Mouse (Mus musculus): ENCODE data around the gene Nlk. TPM values are rescaled to one million over a fixed set of nuclear protein-coding genes. Genes with fewer than 3 reads are reported as not detected.
"Not testable (repeated sequence)": the region's sequence is repeated elsewhere in the genome, so short reads cannot be mapped to it uniquely, and the experiment has no call there.

Nlk gene
- polyA plus RNA-seq, 1 experiment from 2014 or later, result 15.9 TPM

GRCm38 (mm10) chr11:78664853-78665252 lies 32.3 kb downstream of the Nlk start:
- 41% methylated on average over 2 of the region's 2 CpGs for WGBS

GRCm38 (mm10) chr11:78663916-78664315 lies 33.3 kb downstream of the Nlk start:
- TF ChIP-seq CTCF (IDR thresholded peaks at IDR 0.05) (no peak), EP300 (IDR thresholded peaks at IDR 0.05) (no peak)
- H3K27ac ChIP-seq (ENCODE audit: low read length), result no peak overlapping the region
- no peak overlapping the region for H3K9ac ChIP-seq (replicated peaks; ENCODE audit: low read depth)
- no peak overlapping the region for H3K4me2 ChIP-seq (replicated peaks; ENCODE audit: low read depth, low read length)
- H3K27me3 ChIP-seq (replicated peaks; ENCODE audit: insufficient read depth, low read length), result no peaks in the 10 kb centered on the region
- no peaks in the 10 kb centered on the region for H3K9me3 ChIP-seq (ENCODE audit: low read length)
- H3K4me1 ChIP-seq (ENCODE audit: insufficient read depth, low read depth, low read length), result no peaks in the 10 kb centered on the region
- DNase-seq (ENCODE audit: low spot score), result no peak
- ATAC-seq, result no peak
- no peak overlapping the region for H3K4me3 ChIP-seq (ENCODE audit: low read depth, low read length)
- WGBS, result 76% methylated on average over 4 of the region's 4 CpGs
- H3K36me3 ChIP-seq (ENCODE audit: insufficient read depth, low read length), result no peaks in the 10 kb centered on the region

More at GRCm38 (mm10) chr11:78664853-78665252, 32.3 kb downstream of the Nlk start:
- Histone ChIP-seq H3K9ac (replicated peaks; ENCODE audit: low read depth) (no peak overlapping the region), H3K27me3 (replicated peaks; ENCODE audit: insufficient read depth, low read length) (no peaks in the 10 kb centered on the region), H3K4me2 (replicated peaks; ENCODE audit: low read depth, low read length) (no peak overlapping the region), H3K27ac (ENCODE audit: low read length) (no peak overlapping the region), H3K36me3 (ENCODE audit: insufficient read depth, low read length) (no peaks in the 10 kb centered on the region), H3K4me1 (ENCODE audit: insufficient read depth, low read depth, low read length) (no peaks in the 10 kb centered on the region), H3K4me3 (ENCODE audit: low read depth, low read length) (no peak overlapping the region), H3K9me3 (ENCODE audit: low read length) (no peaks in the 10 kb centered on the region)
- no peak for DNase-seq (ENCODE audit: low spot score)
- TF ChIP-seq EP300 (IDR thresholded peaks at IDR 0.05) (no peak), CTCF (IDR thresholded peaks at IDR 0.05) (no peak)
- no peak for ATAC-seq

GRCm38 (mm10) chr11:78649143-78649542 lies 48.0 kb downstream of the Nlk start:
- Histone ChIP-seq H3K4me2 (replicated peaks; ENCODE audit: low read depth, low read length) (no peak overlapping the region), H3K4me1 (ENCODE audit: insufficient read depth, low read depth, low read length) (no peaks in the 10 kb centered on the region), H3K27me3 (replicated peaks; ENCODE audit: insufficient read depth, low read length) (no peaks in the 10 kb centered on the region), H3K9me3 (ENCODE audit: low read length) (no peaks in the 10 kb centered on the region), H3K4me3 (ENCODE audit: low read depth, low read length) (no peak overlapping the region), H3K27ac (ENCODE audit: low read length) (no peak overlapping the region), H3K9ac (replicated peaks; ENCODE audit: low read depth) (no peak overlapping the region), H3K36me3 (ENCODE audit: insufficient read depth, low read length) (no peaks in the 10 kb centered on the region)
- no peak for ATAC-seq
- WGBS, result 83% methylated on average over 2 of the region's 2 CpGs
- DNase-seq (ENCODE audit: low spot score), result no peak
- TF ChIP-seq EP300 (IDR thresholded peaks at IDR 0.05), result no peak
- TF ChIP-seq CTCF (IDR thresholded peaks at IDR 0.05), result no peak

GRCm38 (mm10) chr11:78648405-78648804 lies 48.8 kb downstream of the Nlk start:
- not testable (repeated sequence) for H3K4me3 ChIP-seq (ENCODE audit: low read depth, low read length); H3K27ac ChIP-seq (ENCODE audit: low read length); H3K4me1 ChIP-seq (ENCODE audit: insufficient read depth, low read depth, low read length); H3K4me2 ChIP-seq (replicated peaks; ENCODE audit: low read depth, low read length); H3K27me3 ChIP-seq (replicated peaks; ENCODE audit: insufficient read depth, low read length); ATAC-seq; H3K9me3 ChIP-seq (ENCODE audit: low read length); H3K9ac ChIP-seq (replicated peaks; ENCODE audit: low read depth); H3K36me3 ChIP-seq (ENCODE audit: insufficient read depth, low read length); DNase-seq (ENCODE audit: low spot score)
- WGBS, result 100% methylated on average over 1 of the region's 1 CpGs

GRCm38 (mm10) chr11:78643746-78644145 lies 53.4 kb downstream of the Nlk start:
- no peaks in the 10 kb centered on the region for H3K36me3 ChIP-seq (ENCODE audit: insufficient read depth, low read length)
- H3K4me3 ChIP-seq (ENCODE audit: low read depth, low read length), result no peak overlapping the region
- no peak for DNase-seq (ENCODE audit: low spot score)
- H3K4me1 ChIP-seq (ENCODE audit: insufficient read depth, low read depth, low read length), result no peaks in the 10 kb centered on the region
- no peak overlapping the region for H3K4me2 ChIP-seq (replicated peaks; ENCODE audit: low read depth, low read length)
- H3K9ac ChIP-seq (replicated peaks; ENCODE audit: low read depth), result no peak overlapping the region
- no peaks in the 10 kb centered on the region for H3K27me3 ChIP-seq (replicated peaks; ENCODE audit: insufficient read depth, low read length)
- 83% methylated on average over 7 of the region's 7 CpGs for WGBS
- no peak for ATAC-seq
- TF ChIP-seq EP300 (IDR thresholded peaks at IDR 0.05), result no peak
- no peak for TF ChIP-seq CTCF (IDR thresholded peaks at IDR 0.05)
- no peak overlapping the region for H3K27ac ChIP-seq (ENCODE audit: low read length)
- no peaks in the 10 kb centered on the region for H3K9me3 ChIP-seq (ENCODE audit: low read length)

- DNase-seq (ENCODE audit: low spot score) (no peak), ATAC-seq (no peak)
- Histone ChIP-seq H3K4me1 (ENCODE audit: insufficient read depth, low read depth, low read length) (no peaks in the 10 kb centered on the region), H3K9me3 (ENCODE audit: low read length) (no peaks in the 10 kb centered on the region), H3K27me3 (replicated peaks; ENCODE audit: insufficient read depth, low read length) (no peaks in the 10 kb centered on the region), H3K4me2 (replicated peaks; ENCODE audit: low read depth, low read length) (no peak overlapping the region), H3K36me3 (ENCODE audit: insufficient read depth, low read length) (no peaks in the 10 kb centered on the region), H3K9ac (replicated peaks; ENCODE audit: low read depth) (no peak overlapping the region), H3K27ac (ENCODE audit: low read length) (no peak overlapping the region), H3K4me3 (ENCODE audit: low read depth, low read length) (no peak overlapping the region)
- 64% methylated on average over 3 of the region's 3 CpGs for WGBS
- TF ChIP-seq CTCF (IDR thresholded peaks at IDR 0.05), result no peak
- TF ChIP-seq EP300 (IDR thresholded peaks at IDR 0.05), result no peak
These were observed 55.0 kb downstream of the Nlk start for GRCm38 (mm10) chr11:78642151-78642550.

GRCm38 (mm10) chr11:78641088-78641487 lies 56.1 kb downstream of the Nlk start:
- no peak for ATAC-seq
- no peaks in the 10 kb centered on the region for H3K36me3 ChIP-seq (ENCODE audit: insufficient read depth, low read length)
- no peaks in the 10 kb centered on the region for H3K9me3 ChIP-seq (ENCODE audit: low read length)
- no peak for TF ChIP-seq CTCF (IDR thresholded peaks at IDR 0.05)
- TF ChIP-seq EP300 (IDR thresholded peaks at IDR 0.05), result no peak
- H3K27me3 ChIP-seq (replicated peaks; ENCODE audit: insufficient read depth, low read length), result no peaks in the 10 kb centered on the region
- H3K4me3 ChIP-seq (ENCODE audit: low read depth, low read length), result no peak overlapping the region
- H3K4me2 ChIP-seq (replicated peaks; ENCODE audit: low read depth, low read length), result no peak overlapping the region
- DNase-seq (ENCODE audit: low spot score), result no peak
- no peak overlapping the region for H3K27ac ChIP-seq (ENCODE audit: low read length)
- H3K9ac ChIP-seq (replicated peaks; ENCODE audit: low read depth), result no peak overlapping the region
- H3K4me1 ChIP-seq (ENCODE audit: insufficient read depth, low read depth, low read length), result no peaks in the 10 kb centered on the region
- WGBS, result 85% methylated on average over 3 of the region's 3 CpGs
